Mouse (Mus musculus): ENCODE measurements around the gene Ubc.

Gene Ubc

DNA sequence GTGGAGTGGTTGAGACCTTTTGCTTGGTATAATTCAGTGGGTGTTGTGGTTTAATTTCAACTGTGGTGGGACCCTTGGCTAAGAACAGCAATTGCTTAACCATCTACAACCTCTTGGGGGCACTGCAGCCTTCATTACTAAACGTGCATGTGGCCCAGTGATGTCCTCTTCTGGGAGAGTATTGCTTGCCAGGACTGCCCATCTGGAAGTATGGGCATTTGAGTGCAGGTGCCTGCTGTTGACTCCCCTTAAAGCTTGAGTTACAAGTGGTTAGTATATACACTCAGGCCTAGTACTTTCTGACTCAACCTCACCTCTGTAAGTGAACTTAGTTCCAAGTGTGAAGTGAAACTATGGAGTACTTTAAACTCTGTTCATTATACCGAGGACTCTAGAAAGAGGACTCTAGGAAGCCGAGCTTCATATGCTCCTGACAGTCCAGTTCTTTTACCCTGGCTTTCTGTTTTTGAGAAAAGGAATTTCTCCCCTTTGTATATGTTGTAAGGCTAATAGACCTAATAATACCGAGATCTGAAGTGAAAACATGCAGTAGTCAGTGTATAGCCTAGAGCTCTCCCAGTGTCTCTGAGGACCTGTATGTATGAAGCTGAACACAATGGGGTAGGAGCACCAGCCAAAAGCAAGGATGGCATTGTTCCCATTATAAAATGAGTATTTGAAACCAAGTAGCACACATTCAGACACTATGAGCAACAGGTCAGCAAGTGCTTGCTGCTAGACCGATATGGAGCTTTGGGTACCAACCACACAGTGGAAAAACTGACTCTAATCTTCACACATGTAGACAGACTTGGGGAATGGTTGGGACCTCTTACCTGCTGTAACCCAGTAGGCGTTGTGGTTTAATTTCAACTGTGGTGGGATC is 7.1 kb downstream of the Ubc start:
- in situ Hi-C loops (cut with MseI, MboI): no loop called here

DNA sequence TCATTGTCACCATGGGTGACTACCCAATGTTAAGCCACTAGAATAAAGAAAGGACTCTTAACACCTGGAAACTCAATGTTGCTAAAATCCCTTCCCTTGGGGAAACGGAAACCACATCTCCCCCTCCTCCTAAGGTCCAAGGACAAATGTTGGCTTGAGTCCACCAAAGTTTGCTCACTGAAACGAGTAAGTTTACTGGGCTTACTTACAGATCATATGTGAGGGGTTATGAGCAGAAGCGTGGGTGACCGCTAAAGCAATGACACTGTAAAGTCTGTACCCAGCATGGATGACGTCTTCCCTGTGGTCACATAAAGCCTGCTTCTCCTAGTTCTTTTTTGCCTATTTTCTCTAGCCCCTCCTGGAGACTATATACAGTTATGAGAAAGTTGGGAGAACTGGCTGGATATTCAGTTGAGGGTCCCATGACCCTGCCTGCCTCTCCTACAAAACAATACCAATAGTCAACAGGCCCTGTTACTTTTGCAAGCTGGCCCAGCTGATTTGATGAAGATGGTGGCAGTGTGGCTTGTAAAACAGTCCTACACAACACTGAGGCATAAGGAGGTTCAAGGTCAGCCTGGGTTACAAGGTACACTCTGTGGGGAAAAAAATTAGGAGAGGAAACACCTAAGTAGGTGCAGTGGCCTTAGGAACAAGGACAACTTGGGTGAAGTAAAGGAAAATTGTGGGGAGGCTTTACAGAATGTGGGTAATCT is 7.9 kb downstream of the Ubc start:
- in situ Hi-C loops (cut with MseI, MboI): no loop called here

DNA sequence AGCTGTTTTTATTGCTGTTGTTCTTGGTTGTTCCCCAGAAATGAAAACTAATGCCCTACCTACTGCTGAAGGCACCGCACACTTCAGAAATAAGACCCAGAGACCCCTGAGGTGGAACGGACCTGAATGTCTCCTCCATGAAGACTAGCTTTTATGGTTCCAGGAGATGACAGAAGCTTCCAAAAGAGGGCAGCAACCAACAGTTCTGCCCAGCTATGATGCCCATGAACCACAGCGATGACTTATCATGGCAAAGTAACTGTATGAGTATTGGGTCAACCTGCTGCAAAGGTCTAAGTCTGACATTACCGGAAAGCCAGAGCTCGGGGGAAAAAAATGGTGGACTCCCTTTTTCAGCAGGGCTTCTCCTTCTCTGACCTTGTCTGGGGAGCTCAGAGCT is 11.1 kb downstream of the Ubc start:
- in situ Hi-C loops (cut with MseI, MboI): no loop called here

DNA sequence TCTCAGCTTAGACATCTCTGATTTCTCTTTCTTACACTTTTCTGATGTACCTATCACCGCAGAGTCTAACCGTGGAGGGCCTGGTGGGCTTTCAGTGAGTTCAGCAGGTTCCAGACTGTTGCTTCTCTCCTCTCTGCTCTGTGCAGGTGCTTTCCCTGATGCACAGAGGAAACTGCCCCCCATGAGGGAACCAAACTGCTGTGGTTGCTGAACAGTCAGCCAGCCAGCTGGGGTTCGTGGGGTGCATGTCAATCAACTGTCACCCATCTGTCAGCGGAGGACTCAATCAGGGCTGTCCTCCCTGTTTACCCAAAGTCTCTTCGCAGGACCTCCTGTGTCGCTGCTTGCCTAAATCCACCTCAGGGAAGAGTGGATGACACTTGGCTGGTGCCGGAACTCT is 12.8 kb downstream of the Ubc start:
- in situ Hi-C loops (cut with MseI, MboI): no loop called here

DNA sequence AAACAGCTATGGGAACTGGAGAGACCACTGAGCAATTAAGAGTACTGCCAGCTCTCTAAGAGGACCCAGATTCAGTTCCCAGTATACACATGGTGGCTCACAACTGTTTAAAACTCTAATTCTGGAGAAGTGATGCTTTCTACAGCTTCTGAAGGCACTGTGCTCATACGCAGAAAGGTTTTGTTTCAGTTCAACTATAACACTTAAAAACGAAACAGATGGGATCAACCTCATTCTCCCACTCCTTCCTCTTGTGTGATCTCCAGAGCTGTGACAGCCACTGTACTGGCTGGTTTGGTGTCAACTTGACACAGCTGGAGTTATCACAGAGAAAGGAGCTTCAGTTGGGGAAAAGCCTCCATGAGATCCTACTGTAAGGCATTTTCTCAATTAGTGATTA is 14.1 kb downstream of the Ubc start:
- in situ Hi-C loops (cut with MseI, MboI): no loop called here

DNA sequence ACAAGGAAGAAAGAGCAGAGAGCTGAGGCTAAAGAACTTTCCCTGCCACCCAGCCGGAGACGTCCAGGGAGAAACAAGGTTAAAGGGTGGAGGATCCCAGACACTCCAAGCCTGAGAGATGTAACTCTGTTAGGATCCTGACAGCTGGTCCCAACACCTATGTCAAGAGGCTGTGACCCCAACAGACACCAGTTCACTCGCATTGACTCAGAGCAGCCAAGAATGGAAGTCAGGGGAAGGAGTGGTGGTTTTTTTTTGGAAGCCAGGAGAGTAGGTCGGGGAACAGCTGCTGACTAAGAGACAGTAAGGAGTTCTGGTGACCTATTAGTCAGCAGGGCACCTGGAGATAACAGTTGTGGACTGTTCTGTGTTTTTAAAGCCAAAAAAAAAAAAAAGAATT is 18.0 kb downstream of the Ubc start:
- in situ Hi-C loops (cut with MseI, MboI): loop anchor here in 1 of 2 experiments (5.0 kb wide), 1 partner anchor 100 kb away; no protein-coding TSS in a partner anchor

DNA sequence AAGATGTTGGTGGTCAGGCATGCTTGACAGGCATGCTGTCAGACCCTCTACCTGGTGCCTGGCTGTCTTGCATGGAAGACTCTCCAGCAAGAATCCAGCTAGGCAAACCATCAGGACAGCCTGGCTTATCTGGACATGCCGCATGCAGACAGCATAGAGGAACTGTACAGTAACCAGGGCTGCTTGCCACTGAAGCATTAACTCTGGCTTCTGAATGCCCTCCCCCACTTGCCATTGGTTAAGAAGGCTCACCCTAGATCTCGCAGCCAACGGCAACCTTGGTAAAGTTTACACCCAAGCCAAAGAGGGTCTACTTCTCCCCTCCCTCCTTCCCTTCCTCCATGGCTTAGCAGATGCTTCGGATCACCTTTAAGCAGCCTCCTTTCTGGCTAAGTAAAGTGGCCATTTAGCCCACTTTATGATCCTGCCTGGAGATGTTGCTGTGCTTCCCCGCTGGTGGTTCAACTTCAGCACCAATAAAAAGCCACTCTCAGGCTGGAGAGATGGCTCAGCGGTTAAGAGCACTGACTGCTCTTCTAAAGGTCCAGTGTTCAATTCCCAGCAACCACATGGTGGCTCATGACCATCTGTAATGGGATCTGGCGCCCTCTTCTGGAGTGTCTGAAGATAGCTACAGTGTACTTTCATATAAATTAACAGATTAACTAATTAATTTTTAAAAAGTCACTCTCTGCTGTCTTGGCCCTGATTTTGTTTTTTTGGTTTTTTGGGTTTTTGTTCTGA is 18.9 kb downstream of the Ubc start:
- in situ Hi-C loops (cut with MseI, MboI): loop anchor here in 1 of 2 experiments (5.0 kb wide), 1 partner anchor 99 kb away; no protein-coding TSS in a partner anchor

DNA sequence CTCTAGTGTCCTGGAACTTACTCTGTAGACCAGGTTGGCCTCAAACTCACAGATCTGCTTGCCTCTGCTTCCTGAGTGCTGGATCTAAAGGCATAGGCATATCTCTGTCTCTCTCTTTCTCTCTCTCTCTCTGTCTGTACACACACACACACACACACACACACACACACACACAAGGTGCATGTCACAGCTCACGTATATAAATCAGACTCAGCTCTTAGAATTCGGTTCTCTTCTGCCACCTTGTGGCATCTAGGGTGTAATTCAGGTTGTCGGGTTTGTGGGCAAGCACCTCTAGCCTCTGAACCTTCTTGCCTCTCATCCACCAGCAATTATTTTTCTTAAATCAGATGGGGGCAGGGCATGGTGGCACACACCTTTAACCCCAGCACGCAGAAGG is 21.4 kb downstream of the Ubc start:
- in situ Hi-C loops (cut with MseI, MboI): loop anchor here in 1 of 2 experiments (5.0 kb wide), 1 partner anchor 96 kb away; no protein-coding TSS in a partner anchor

DNA sequence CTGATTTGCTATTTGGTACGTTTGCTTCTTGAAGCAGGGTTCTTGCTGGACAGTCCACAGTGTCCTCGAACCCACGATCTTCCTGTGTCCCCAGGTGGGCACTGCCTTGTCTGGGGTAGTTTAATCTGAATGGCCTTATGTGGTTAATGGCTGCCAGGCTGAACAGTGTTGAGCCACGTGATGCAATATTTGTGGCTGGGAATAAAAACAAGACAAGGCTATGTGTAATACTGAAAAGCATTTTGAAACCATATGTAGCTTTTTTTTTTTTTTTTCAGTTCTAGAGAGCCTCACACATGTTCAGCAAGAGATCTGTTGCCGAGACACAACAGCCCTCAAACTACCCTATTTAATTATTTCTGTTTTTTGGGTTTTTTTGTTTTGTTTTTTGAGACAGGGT is 21.8 kb downstream of the Ubc start:
- in situ Hi-C loops (cut with MseI, MboI): loop anchor here in 1 of 2 experiments (5.0 kb wide), 1 partner anchor 96 kb away; no protein-coding TSS in a partner anchor

DNA sequence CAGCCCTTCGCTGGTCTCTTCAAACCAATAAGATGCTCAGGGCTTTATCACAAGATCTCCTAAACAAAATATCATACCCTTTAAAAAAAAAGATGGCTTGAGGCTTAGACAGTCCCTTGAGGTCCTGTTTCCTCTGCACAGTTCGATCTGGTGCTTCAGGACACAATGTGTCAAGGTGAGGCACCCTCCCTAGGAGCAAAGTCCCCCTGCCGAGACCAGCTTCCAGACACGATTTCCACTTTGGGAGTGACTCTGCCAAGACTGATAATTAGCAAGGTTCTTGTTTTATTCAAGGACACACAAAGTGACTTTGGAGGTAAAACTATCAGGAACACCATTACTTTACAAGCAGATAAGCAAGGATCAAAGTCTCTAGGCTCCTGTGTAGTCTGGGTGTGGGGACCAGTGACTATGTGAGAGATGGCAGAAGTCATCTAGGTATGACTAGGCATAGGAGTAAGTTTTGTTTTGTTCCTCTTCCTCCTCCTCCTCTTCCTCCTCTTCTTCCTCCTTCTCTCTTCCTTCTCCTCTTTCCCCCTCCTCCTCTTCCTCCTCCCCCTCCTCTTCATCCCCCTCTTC is 25.1 kb downstream of the Ubc start:
- in situ Hi-C loops (cut with MseI, MboI): loop anchor here in 1 of 2 experiments (5.0 kb wide), 1 partner anchor 93 kb away; no protein-coding TSS in a partner anchor

DNA sequence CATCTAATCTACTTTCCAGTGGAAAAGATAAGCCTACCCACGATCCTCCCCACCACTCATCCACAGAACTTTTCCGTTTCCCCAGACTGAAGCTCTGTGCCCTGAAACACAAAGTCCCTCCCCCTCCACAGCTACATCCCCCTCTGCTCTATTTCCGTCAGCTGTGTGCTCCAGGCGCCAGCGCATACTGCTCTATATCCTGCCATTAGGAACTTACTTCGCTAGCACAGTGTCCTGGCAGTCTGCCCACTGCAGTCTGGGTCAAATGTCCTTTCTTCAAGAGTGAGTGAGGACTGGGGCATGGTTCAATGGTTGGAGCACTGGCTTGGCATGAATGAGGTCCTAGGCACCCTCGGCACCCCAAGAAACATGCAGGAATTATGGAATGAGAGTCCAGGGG is 26.1 kb downstream of the Ubc start:
- in situ Hi-C loops (cut with MseI, MboI): no loop called here

DNA sequence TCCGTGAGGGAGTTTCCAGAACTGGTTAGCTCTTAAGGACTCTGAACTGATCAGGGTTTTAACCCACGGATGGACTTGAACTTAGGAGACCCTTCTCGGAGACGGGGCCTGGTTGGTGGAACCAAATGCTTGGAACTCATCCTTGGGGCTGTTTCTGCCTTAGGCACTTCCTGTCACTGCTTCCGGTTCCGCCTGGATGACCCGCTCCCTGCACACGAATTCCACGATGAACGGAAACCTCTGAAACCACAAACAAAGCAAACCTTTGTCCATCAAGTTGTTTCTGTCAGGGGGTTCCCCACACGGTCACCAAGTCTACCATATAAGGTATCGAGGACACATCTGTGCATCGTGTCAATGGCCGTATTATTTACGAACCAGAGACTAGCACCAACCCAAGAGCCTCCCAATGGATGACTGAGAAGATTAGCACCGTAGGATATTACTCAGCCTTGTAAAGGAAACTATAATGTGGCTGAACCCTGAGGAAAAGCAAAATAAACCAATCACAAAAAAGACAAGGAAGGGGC is 29.0 kb downstream of the Ubc start:
- in situ Hi-C loops (cut with MseI, MboI): no loop called here

DNA sequence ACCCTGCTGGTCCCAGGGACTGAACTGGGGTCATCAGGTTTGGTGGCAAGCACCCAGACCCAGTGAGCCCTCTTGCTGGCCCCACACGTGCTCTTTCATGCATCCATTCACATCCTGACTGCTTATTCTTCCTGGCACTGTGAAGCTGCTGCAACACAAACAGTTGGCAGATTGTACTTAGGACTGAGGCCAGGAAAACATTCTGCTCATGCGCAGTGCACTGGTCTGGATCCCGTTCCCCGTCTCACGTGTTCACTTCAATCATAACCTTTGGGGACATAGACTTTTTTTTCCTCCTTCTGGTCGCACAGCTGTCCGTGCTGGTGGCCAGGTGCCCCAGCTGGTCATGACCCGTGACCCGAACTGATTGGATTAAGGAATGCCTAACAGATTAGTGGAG is 29.4 kb downstream of the Ubc start:
- in situ Hi-C loops (cut with MseI, MboI): no loop called here

DNA sequence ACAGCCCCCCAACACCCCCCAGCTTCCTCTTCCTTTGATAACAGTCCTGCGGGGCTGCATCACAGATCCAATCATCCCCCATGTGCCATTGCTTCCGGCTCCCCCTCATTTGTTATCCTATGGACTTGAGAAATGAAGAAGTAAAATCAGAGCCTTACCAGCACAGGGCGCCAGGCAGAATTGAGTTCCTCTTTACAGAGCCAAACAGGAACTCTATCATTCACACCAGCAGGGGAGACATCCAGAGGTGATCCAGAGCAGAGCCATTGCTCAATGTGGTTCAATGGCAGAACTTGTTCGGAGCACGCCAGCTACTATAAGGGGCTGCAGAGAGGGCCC is 31.8 kb downstream of the Ubc start:
- in situ Hi-C loops (cut with MseI, MboI): no loop called here

DNA sequence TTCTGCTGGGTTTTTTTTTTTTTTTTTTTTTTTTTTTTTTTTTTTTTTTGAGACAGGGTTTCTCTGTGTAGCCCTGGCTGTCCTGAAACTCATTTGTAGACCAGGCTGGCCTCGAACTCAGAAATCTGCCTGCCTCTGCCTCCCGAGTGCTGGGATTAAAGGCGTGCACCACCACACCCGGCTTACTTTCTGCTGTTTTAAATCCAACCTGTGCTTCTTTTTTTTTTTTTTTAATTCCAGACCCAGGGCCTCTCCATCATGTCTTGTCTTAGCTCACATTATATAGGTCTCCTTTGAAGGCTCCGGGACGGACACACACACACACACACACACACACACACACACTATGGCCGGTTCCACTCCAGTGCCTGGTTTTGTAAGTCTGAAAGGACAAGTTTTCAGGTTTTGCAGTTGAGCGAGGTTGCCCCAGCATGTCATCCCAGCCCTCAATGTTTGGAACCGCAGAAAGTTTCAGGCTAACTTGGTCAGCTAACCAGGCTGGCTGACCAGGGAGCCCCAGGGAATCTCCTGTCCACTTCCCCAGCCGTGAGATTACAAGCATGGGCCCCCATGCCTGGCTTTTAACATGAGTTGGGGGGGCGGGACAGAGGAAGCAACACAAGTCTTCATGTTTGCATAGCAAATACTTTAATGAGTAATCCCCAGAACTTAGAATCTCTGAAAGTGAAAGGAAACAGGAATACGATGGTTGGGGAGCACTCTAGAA is 32.3 kb downstream of the Ubc start:
- in situ Hi-C loops (cut with MseI, MboI): no loop called here

DNA sequence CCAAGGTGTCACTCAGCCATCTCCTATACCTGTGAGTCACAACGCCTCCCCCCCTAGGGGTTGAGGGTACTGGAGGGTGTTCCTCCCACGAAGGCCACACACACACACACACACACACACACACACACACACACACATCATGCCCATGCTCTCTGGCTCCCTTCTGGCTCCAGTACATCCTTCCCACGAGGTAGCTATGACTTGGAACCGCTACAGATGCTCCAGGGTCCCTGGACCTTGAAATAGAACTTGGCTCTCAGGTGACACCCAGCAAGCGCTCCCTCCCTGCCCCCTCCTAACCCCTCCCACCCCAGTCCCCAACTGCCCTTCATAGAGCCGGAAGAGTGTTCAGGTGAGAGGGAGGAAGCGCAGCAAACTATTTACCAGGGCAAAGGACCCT is 34.4 kb downstream of the Ubc start:
- in situ Hi-C loops (cut with MseI, MboI): no loop called here

DNA sequence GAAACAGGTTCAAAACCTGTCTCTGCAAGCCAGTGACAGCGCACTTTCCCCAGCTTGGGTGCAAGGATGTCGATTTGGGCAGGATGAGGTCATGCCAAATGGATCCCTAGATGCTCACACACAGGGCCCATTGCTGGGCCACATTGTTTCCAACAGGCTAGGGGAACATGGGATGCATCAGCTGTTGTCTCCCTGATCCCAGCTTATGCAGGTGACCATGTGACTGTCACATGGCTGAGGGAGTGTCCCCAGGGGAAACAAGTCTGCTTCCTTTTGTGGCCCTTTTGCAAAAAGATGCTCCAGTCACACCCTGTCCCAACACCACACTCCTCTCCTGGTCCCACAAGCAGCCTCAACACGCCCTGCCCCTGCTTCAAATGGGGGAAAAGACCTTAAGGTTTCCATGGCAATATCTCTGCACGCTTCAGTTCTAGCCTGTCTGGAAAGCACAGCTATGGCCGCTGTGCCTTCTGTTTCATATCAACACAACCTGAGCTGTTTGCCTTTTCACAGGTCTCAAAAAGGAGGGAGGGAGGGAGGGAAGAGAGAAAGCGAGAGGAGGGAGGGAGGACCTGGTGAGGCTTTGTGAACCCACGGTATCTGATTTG is 35.0 kb downstream of the Ubc start:
- in situ Hi-C loops (cut with MseI, MboI): no loop called here

DNA sequence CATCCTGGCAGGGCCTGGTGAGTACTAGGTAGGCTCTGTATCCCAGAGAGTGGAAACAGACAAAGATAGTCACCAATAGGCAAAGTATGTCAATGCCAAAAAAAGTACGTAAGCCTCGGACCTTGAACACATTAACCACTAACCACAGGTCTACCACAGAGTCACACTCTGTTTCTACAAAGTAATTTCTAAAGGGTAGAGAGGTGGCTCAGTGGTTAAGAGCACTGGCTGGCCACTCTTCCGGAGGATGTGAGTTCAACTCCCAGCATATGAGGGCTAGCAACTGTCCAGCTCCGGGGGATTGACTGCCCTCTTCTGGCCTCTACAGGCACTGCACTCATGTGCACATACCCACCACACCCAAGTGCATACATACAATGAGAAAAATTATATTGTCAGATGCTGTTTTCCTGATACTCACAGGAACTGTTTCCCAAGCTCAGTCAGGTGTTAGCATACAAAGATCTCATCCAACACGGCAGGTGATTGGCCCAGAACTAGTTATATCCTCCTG is 37.2 kb downstream of the Ubc start:
- in situ Hi-C loops (cut with MseI, MboI): no loop called here

DNA sequence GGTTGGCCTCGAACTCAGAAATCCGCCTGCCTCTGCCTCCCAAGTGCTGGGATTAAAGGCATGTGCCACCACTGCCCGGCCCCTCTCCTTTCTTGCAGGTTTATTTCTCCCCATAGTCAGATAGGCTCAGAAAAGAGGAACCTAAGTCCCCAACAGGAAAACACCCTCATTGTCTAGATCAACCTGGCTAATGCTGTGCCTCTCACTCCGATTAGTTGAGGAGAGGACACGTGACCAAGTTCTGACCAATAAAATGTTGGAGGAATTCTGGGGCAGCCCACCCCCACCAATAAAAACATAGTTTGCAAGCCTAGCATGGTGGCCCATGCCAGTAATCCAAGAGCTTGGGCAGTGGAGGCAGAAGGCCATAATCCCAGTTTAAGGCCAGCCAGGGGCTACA is 38.1 kb downstream of the Ubc start:
- in situ Hi-C loops (cut with MseI, MboI): no loop called here

DNA sequence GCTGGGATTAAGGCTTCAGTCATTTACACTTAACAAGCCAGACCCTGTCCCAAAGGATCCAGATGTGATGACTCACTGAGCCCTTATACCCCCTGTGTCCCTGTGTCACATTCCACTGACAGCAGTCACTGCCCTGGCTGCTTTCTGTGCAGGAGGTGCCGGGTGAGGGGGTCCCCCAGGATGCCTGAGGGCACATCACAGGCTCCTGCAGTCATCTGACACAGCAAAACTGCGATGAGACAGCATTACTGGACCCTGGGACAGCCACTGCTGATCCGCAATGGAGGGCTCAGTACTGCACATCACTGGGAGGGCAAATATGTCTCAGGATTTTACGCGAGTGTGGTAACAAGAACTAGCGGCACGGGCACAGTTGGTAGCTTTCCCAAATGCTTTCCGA is 38.9 kb downstream of the Ubc start:
- in situ Hi-C loops (cut with MseI, MboI): no loop called here
